Mouse (Mus musculus) cerebellum, adult 9-11 months (tissue): ENCODE results near the gene Mecom.

Experiments used
- DNase-seq: peaks from one replicate; pipeline ENCODE4 v3.0.0; 2022

The Mecom gene

DNA sequence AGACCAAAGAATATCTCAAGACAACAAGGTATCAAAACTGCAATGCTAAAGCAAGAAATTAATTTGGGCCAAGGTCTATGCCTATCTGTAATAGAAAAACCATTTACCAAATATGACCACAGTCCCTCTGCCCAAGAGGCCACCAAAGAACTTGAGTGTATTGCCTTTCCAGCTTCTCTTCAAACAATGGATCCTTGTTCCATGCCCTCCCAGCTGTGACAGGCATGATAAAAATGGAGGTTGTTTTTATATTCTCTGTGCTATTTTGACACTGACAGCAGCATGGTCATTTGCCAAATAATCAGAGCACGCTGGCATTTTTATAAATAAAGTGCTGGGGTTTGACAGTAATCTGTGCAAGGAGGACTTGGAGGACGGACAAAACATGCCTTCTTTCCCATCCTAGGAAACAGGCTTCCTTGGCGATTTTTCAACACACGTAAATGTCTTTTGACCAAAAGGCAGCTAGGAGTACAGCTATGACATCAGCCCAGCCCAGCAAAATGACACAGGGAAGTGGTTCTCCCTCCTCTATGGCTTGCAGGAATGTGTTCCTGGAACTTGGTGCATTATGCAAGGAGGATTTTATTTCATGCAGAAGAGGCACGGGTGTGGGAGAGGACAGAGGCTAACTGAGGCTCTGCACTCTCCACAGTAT, 359.9 kb downstream of the Mecom start:
- no peak for DNase-seq

DNA sequence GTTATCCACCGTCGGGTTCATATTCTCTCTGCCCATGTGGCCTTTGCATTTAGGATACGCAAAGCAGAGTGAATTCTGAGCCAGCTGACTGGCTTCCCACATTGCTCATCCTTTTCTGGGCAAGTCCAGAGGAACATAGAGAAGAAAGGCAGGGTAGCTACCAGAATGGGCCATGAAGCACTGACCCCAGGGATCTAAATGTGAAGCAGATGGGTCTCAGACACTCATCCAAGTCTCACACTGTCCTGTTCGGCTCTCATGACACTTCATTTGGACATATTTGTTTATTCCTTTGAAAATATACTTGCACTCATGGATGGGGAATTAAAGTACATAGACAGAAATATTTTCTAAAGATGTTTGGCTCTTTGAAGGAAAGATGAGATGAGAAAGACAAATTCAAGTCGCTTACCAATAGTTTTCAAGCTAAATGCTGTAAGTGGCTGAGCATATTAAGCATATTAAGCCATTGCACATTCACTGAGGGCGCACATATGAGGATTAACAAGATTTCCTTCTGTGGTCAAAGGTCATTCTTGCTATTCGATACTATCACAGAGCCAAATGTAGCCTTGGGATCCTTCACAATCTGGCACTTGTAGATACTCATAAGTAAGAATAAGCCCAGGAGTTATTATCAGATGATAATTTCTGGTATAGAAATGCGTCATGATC, 365.9 kb downstream of the Mecom start:
- DNase-seq, result no peak

DNA sequence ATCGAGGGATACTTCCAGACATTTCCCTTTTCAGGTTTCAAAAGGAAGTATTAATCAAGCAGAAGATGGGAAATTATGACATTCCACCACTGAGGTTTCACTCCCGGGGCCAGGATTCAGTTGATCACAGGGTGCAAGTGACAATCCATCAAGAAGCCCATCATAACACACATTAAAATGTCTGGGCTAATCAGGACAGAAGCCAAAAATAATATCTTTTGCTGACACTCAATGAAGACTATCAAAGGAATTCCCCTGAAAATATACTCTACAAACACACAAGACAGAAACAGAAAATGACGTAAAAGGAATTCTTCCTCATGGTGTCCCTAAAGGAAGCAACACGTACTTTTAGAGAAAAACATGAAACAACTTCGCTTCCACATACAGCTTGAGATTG, 371.2 kb downstream of the Mecom start:
- DNase-seq, result no peak

DNA sequence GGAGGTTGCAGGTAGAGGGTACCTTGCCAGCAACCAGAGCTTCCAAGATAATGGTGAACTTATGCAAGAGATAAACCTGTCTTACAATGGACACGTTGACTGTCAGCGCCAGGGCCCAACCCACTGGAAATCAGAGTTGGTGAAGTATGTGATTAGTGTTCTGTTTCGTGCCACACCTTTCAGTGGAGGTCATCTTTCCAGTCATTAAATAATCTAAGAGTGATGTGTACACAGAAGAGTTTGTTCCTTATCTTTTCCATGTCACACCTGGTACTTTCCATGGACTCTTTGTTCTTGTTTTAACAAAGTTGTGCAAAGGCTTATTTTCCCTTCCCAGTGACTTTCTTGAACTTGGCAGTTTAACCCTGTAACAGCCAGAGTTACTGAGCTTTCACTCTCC, 374.0 kb downstream of the Mecom start:
- DNase-seq, result no peak

- DNase-seq, result no peak
Observed at GRCm38 (mm10) chr3:30168396-30169186, 379.2 kb downstream of the Mecom start.

- DNase-seq, result no peak
Observed at GRCm38 (mm10) chr3:30167027-30167426, 380.8 kb downstream of the Mecom start.

DNA sequence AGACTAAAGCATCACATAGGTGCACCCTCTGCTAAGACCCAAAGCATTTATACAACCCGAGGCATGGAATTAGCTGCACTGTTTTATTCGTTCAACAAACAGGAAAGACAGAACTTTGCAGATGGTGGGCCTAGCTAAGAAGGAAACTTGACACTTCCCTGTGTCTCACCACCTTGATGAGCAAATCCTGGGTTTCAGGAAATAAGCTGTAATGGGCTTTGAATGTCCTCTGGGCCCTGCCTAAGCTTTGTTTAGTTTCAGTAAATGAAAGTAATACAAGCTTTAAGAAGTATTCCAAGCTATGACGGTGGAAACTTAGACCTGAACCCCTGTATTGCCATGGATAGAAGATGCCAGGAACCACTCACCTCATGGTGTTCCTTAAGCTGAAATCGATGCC, 383.0 kb downstream of the Mecom start:
- DNase-seq, result no peak

DNA sequence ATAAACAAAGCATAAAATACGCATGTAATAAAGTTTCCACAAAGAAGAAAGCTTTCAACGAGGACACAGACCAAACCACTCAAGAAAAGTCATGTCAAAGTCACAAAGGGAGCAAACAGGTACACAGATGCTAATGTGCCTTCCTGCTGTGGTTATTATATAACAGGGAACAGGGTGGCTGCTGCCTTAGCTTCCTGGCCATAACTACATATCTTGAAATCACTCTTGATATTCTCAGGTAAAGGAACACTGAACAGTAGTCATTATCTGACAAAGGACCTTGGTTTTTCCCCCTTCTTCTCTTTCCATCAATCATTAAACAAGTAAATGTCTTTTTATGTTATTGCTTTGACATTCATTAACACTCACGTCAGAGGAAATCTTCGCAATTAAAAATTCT, 384.4 kb downstream of the Mecom start:
- no peak for DNase-seq

DNA sequence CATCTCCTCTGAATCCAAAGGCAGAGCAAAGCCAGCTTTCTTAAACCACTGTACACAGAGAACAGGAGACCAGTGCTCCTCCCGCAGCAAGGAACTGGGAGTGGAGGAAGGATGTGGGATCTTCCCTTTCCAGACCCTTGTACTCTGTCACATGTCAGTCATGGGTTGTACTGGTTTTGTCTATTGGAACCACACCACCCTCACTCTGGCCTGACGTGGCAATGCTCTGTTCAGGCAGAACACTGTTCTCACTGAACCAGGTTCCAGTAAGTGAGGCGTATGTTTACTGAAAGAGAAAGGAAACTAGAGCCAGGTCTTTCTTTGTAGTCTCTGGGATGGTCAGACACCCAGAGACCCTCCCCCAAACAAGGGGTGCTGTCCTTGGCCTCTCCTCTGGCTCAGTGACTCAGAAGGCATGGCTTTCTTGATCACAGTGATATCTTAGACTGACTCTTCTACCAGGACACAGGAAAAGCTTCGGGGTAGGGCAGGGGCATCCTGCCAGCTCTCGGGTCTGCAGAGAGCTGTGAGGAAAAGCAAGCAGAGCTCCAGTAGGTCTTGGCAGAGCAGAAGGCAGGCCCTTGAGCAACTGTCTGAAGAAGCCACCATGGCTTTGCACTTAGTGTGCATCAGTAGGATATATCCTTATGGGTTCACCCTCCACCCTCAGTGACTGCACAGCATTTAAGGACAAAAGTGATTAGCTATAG, 386.7 kb downstream of the Mecom start:
- no peak for DNase-seq

DNA sequence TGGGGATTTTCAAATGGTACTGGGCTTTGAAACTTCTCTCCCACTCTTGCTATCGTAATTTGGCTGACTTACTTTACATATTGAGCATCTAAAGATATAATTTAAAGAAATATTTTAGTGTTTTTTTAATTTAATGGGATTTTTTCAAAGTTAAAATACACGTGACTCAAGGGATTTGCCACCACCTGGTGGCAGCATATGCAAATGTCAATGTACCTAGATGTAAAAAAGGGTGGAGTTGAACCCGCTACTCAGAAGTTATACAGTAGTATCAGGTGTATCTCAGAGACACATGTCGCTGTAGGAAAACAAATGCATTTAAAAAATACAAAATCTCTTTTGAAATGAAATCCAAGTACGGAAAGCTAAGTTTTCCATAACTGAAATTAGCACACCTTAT, 387.5 kb downstream of the Mecom start:
- no peak for DNase-seq

- DNase-seq, result no peak
Observed at GRCm38 (mm10) chr3:30157128-30157670, 390.6 kb downstream of the Mecom start.

- no peak for DNase-seq
Observed at GRCm38 (mm10) chr3:30154390-30154789, 393.4 kb downstream of the Mecom start.

GRCm38 (mm10) chr3:30153923-30154331, 393.9 kb downstream of the Mecom start:
- no peak for DNase-seq

GRCm38 (mm10) chr3:30150071-30150470, 397.7 kb downstream of the Mecom start:
- no peak for DNase-seq

GRCm38 (mm10) chr3:30148378-30149079, 399.3 kb downstream of the Mecom start:
- no peak for DNase-seq

DNA sequence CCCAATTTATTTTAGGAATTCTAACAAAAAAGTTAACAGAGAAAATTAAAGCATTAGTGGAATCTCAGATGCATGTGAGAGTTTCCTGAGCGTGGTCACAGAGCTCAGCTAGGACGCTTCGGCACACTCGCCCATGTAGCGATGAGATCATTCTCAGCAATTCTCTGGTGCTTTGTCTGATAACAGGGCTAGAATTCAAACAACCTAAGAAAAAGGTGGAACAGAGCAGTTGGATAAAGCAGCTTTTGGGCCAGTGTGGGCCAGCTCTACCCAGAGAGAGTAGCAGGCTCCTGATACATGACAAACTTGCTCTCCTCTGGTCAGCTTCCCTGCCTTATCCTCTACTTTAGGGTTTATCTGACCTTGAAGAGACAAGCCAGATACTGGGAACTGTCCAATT, 402.8 kb downstream of the Mecom start:
- DNase-seq, result no peak

DNA sequence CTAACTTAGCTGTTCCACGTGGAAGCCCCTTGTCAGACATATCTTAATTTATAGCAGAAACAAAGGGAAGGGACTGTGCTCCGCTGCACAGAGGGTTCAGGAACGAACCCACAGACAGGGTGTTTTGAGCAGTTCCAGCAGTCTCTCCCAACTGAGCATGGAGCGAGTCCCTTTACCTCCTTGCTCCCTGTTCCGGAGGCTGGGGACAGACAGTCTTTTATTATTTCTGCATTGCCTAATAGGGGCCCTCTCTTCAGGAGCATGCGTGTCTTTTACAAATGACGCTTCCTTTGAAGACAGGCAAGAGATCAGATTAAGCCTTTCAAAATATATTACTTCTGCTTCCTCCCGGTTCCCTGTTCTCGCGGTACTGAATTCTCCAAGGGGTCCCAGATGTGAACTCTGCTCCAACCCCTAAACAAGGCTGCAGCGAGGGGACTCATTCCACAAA, 403.8 kb downstream of the Mecom start:
- DNase-seq, result no peak

GRCm38 (mm10) chr3:30143440-30143839, 404.4 kb downstream of the Mecom start:
- DNase-seq, result no peak

DNA sequence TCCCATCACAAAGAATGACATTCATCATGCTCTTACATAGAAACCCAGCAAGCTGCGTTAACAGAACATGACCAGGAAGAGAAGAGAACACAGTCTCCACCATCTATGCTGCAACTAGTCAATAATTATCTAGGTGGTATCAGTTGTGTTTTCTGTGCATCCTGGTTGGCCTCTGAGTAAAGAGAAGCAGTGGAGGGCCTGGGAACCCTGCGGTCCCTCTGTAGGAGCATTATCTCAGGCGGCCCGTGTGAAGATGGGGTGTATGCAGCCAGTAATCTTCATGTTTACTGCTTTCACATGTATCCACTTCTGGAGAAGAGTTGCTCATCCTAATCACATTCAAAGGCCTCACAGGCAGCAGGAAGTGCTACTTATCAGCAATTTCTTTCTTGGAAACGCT, 407.5 kb downstream of the Mecom start:
- DNase-seq, result no peak

GRCm38 (mm10) chr3:30139678-30140077, 408.1 kb downstream of the Mecom start:
- no peak for DNase-seq

- DNase-seq, result no peak
Observed at GRCm38 (mm10) chr3:30138588-30138987, 409.2 kb downstream of the Mecom start.

DNA sequence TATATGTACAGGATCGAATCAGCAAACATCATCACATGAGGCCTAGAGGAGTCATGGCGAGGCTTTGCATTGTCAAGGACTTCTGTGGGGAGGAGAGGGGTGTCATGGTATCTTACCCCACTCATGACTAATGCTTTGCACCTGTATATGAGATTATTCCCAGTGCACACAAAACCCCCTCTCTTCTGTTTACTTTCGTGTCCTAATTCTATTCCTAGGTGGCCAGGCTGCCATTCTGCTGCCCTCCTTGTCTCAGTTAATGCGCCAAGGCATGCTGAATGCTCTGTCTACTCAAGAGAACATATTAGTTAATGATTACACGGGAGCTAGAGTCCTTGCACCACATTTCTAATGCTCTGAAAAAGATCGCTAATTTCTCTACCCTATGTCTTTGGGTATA, 412.0 kb downstream of the Mecom start:
- no peak for DNase-seq
